25 mouse cellular contexts compared by ENCODE assay signal in genomic region chr14:118700576-118700975, GRCm38 (mm10). TPM values are rescaled to one million over a fixed set of nuclear protein-coding genes. Genes with fewer than 3 reads are reported as not detected.
DNase-seq lines count a peak whose midpoint lies in the region; ATAC-seq and TF ChIP-seq lines count a peak whose summit lies in the region.
"Had no signal": no experiment of that assay in that cellular context is flagged by ENCODE, and none has a peak within 500 bp of the region (broad histone marks: within the 10 kb centered on the region; RNA-seq: fewer than 3 reads in every experiment).

No protein-coding gene starts in this region.

- peaks cover 66% of the 10 kb centered on the region for H3K79me2 ChIP-seq in CH12.LX (replicated peaks; ENCODE audit: control insufficient read depth, extremely low read depth, insufficient read depth, poor library complexity, severe bottlenecking)

- dilution Hi-C loops in CH12.LX (cut with MboI; ENCODE audit: extremely low pct_ligation_motif_present, extremely low pct_unique_long_range_greater_than_20kb, low sequenced_read_pairs) = no loop called here

- H3K4me2 ChIP-seq in CH12.LX (ENCODE audit: insufficient read depth, low read depth, poor library complexity, severe bottlenecking) = peak overlapping the region; percentile 87
- H3K4me2 ChIP-seq: embryonic facial prominence, embryonic 12.5 days; embryonic facial prominence, embryonic 15.5 days; heart, embryonic 12.5 days; heart, embryonic 15.5 days; hindbrain, embryonic 14.5 days had no signal

- peaks cover 17 to 55% of the 10 kb centered on the region in 2 experiments for H3K36me3 ChIP-seq in CH12.LX (replicated peaks in 1 of 2; ENCODE audit: control insufficient read depth in 1 of 2, insufficient read depth in 1 of 2, low read length in 1 of 2)
- H3K36me3 ChIP-seq in thymus, adult 2 months (ENCODE audit: control insufficient read depth, insufficient read depth, low read length) = no peaks in the 10 kb centered on the region
- H3K36me3 ChIP-seq: embryonic facial prominence, embryonic 12.5 days; embryonic facial prominence, embryonic 15.5 days; heart, embryonic 12.5 days; heart, embryonic 15.5 days had no signal

- ATAC-seq in activated CD4-positive, CD25-positive, alpha-beta regulatory T cell, adult 4 months = peak; percentile 51
- ATAC-seq: forebrain, embryonic 14.5 days; forebrain, postnatal 0 days; intestine, embryonic 16.5 days had no signal

- H3K27me3 ChIP-seq in CH12.LX (replicated peaks) = no peaks in the 10 kb centered on the region
- no peaks in the 10 kb centered on the region for H3K27me3 ChIP-seq in thymus, adult 2 months (ENCODE audit: control insufficient read depth, insufficient read depth, low read length)

- TF ChIP-seq CTCF in CH12.LX (conservative IDR thresholded peaks at IDR 0.05 in 1 of 2, IDR thresholded peaks at IDR 0.05 in 1 of 2; ENCODE audit: low read depth in 2 of 2, low read length in 2 of 2) = no peak
- no peak for TF ChIP-seq CTCF in thymus, adult 2 months (IDR thresholded peaks at IDR 0.05; ENCODE audit: borderline replicate concordance, control insufficient read depth, extremely low read depth, insufficient read depth, low read length, poor library complexity)

- no peak for TF ChIP-seq POLR2A in CH12.LX (IDR thresholded peaks at IDR 0.05; ENCODE audit: low read depth, low read length)
- no peak for TF ChIP-seq POLR2A in thymus, adult 2 months (IDR thresholded peaks at IDR 0.05; ENCODE audit: control insufficient read depth, extremely low read depth, insufficient read depth, low read length, poor library complexity)

- H3K4me3 ChIP-seq in CH12.LX (replicated peaks in 1 of 3; ENCODE audit: low read depth in 2 of 3, low read length in 2 of 3, poor library complexity in 1 of 3) = peak overlapping the region in 1 of 3 experiments; percentile 55
- H3K4me3 ChIP-seq in thymus, adult 2 months (ENCODE audit: control insufficient read depth, insufficient read depth, low read length) = no peak overlapping the region
- H3K4me3 ChIP-seq: embryonic facial prominence, embryonic 12.5 days; embryonic facial prominence, embryonic 15.5 days; heart, embryonic 12.5 days; heart, embryonic 15.5 days; hindbrain, embryonic 10.5 days had no signal

- TF ChIP-seq RAD21 in CH12.LX (IDR thresholded peaks at IDR 0.05; ENCODE audit: low read depth, low read length) = no peak

- H3K9ac ChIP-seq in CH12.LX (ENCODE audit: insufficient read depth, low read depth) = peak overlapping the region; percentile 36; the same call in 1 of the 2 replicates
- H3K9ac ChIP-seq: embryonic facial prominence, embryonic 12.5 days; embryonic facial prominence, embryonic 15.5 days; forebrain, postnatal 0 days; heart, embryonic 12.5 days; heart, embryonic 15.5 days; hindbrain, embryonic 14.5 days had no signal

- 79% methylated on average over 7 of the region's 7 CpGs for WGBS in thymus, adult 2 months

- in situ Hi-C loops in CH12.LX (cut with MboI; ENCODE audit: low pct_ligation_motif_present, low pct_unique_long_range_greater_than_20kb, low sequenced_read_pairs) = loop anchor here (10.0 kb wide), 1 partner anchor 64 kb away; no protein-coding TSS in a partner anchor

- no peak for TF ChIP-seq EP300 in CH12.LX (IDR thresholded peaks at IDR 0.05; ENCODE audit: low read length)

- peak; percentile 50 for DNase-seq in CD4-positive helper T cell, adult 2 months (ENCODE audit: low read depth, low spot score)
- no peak for DNase-seq in CH12.LX (ENCODE audit: extremely low read depth)
- DNase-seq in adrenal gland, postnatal 36 days = no peak
- DNase-seq in urinary bladder, postnatal 36 days (ENCODE audit: low spot score in 2 of 2) = no peak
- DNase-seq in thymus, adult 2 months = no peak
- DNase-seq: adrenal gland, postnatal 10 days; cerebellum, adult 11 months; cerebellum, adult 2 months; cerebellum, adult 9-11 months; cerebellum, postnatal 25 days; forebrain, postnatal 0 days; gastrocnemius, postnatal 25 days; heart, adult 18-20 months; heart, postnatal 10 days; heart, postnatal 36 days; kidney, adult 18-20 months had no signal

- peak overlapping the region; percentile 71 for H3K27ac ChIP-seq in CH12.LX (ENCODE audit: insufficient read depth, low read depth)
- H3K27ac ChIP-seq in thymus, adult 2 months (ENCODE audit: control insufficient read depth, insufficient read depth, low read length) = no peak overlapping the region
- H3K27ac ChIP-seq: embryonic facial prominence, embryonic 12.5 days; embryonic facial prominence, embryonic 15.5 days; heart, embryonic 15.5 days; hindbrain, embryonic 10.5 days; hindbrain, embryonic 14.5 days had no signal

- peaks cover 7% of the 10 kb centered on the region for H3K9me3 ChIP-seq in CH12.LX (replicated peaks; ENCODE audit: low read length)
- H3K9me3 ChIP-seq: embryonic facial prominence, embryonic 12.5 days; embryonic facial prominence, embryonic 15.5 days; heart, embryonic 12.5 days; heart, embryonic 15.5 days; hindbrain, embryonic 10.5 days had no signal

- H3K4me1 ChIP-seq in CH12.LX (ENCODE audit: control insufficient read depth in 1 of 2, insufficient read depth in 2 of 2) = peaks cover 32 to 82% of the 10 kb centered on the region in 2 experiments
- H3K4me1 ChIP-seq in thymus, adult 2 months (replicated peaks; ENCODE audit: control insufficient read depth, insufficient read depth, low read length) = peaks cover 6% of the 10 kb centered on the region; the same call in 1 of the 2 replicates

TF ChIP-seq in CH12.LX, 34 proteins besides CTCF, POLR2A, EP300 and RAD21:
- no peak for TF ChIP-seq ELF1 (IDR thresholded peaks at IDR 0.05; ENCODE audit: low read depth, low read length)
- TF ChIP-seq USF2 (conservative IDR thresholded peaks at IDR 0.05; ENCODE audit: low read depth, low read length) = no peak
- TF ChIP-seq ZKSCAN1 (IDR thresholded peaks at IDR 0.05; ENCODE audit: borderline replicate concordance, low read depth, low read length) = no peak
- no peak for TF ChIP-seq MAZ (IDR thresholded peaks at IDR 0.05; ENCODE audit: low read depth, low read length)
- no peak for TF ChIP-seq RCOR1 (conservative IDR thresholded peaks at IDR 0.05; ENCODE audit: low read depth, low read length)
- TF ChIP-seq IRF4 (IDR thresholded peaks at IDR 0.05; ENCODE audit: low read depth, low read length) = no peak
- no peak for TF ChIP-seq JUND (conservative IDR thresholded peaks at IDR 0.05; ENCODE audit: low read depth, low read length)
- TF ChIP-seq E2F4 (IDR thresholded peaks at IDR 0.05; ENCODE audit: insufficient replicate concordance, low read depth, low read length) = no peak
- no peak for TF ChIP-seq SMC3 (IDR thresholded peaks at IDR 0.05; ENCODE audit: low read depth, low read length)
- no peak; the same call in 1 of the 2 replicates for TF ChIP-seq SIN3A (IDR thresholded peaks at IDR 0.05; ENCODE audit: low read length)
- no peak for TF ChIP-seq MXI1 (IDR thresholded peaks at IDR 0.05; ENCODE audit: low read depth, low read length)
- no peak for TF ChIP-seq ZC3H11A (IDR thresholded peaks at IDR 0.05; ENCODE audit: low read depth, low read length)
- TF ChIP-seq CHD1 (IDR thresholded peaks at IDR 0.05; ENCODE audit: low read depth, low read length) = no peak
- no peak for TF ChIP-seq POLR2AphosphoS2 (IDR thresholded peaks at IDR 0.05; ENCODE audit: low read depth, low read length)
- no peak for TF ChIP-seq TBP (conservative IDR thresholded peaks at IDR 0.05; ENCODE audit: low read depth, low read length)
- TF ChIP-seq UBTF (IDR thresholded peaks at IDR 0.05; ENCODE audit: low read depth, low read length) = no peak
- TF ChIP-seq TCF12 (IDR thresholded peaks at IDR 0.05; ENCODE audit: low read depth, low read length) = no peak
- no peak for TF ChIP-seq PAX5 (IDR thresholded peaks at IDR 0.05; ENCODE audit: low read length)
- no peak for TF ChIP-seq NELFE (IDR thresholded peaks at IDR 0.05; ENCODE audit: low read depth, low read length)
- TF ChIP-seq CHD2 (IDR thresholded peaks at IDR 0.05; ENCODE audit: low read length) = no peak

RNA-seq across cellular contexts. Expression of gene Abcc4, which starts 5.4 kb away (rescaled TPM):
- total RNA-seq in CH12.LX (2012; rRNA removed) = 22.4 and 28.7 TPM in 2 replicates
- 10.4 and 10.5 TPM in 2 replicates for total RNA-seq in CH12.LX (2014; rRNA removed)
- 23.3 and 26.5 TPM in 2 replicates for polyA plus RNA-seq in CH12.LX (2012; ENCODE audit: insufficient read length, low read depth)
- 1 to 10 TPM; 8.8 to 9.8 TPM for polyA plus RNA-seq in activated CD4-positive, CD25-positive, alpha-beta regulatory T cell, adult 4 months (2017; shearing (Covaris generic))
- total RNA-seq in adrenal gland, postnatal 36 days (2021) = 10 to 100 TPM; 15.1 to 21.0 TPM
- polyA plus RNA-seq in thymus, adult 2 months (2012; rRNA removed) = 5.5 and 5.8 TPM in 2 replicates
